Mouse (Mus musculus) granulocyte monocyte progenitor cell, adult 5-6 weeks (primary cell): ENCODE measurements at regions not wholly inside any gene's neighbourhood (a gene's known extent, or its start where the extent isn't known, plus 50 kb on each side); places are given as distances from the start of the nearest gene placed in this dataset.

Experiments used
- ATAC-seq: replicated peaks from 2 replicates; pipeline ENCODE4 v1.8.0; 2016; ENCODE audit warnings: mild to moderate bottlenecking, moderate TSS enrichment, inconsistent platforms; ENCODE audit not compliant: poor library complexity, severe bottlenecking

DNA sequence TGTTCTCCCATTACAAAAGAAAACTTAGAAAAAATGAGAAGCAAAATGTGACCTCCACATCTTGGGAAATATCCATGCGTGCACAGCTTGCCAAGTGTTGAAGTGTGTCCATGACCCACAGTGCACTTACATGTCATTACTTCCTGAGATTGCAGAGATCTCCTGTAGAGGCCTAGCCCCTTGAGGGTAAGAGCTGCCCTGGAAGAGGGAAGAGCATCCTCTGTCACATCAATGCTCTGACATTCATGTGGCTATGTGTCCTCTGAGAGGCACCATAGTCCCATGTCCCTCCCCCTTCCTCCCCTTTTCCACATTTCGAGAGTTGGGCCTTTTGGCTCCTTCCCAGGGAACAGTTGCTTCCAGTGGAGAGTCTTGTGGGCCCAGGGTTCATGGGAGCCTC lies 121.4 kb upstream of the Gas1 start:
- ATAC-seq, result no peak

DNA sequence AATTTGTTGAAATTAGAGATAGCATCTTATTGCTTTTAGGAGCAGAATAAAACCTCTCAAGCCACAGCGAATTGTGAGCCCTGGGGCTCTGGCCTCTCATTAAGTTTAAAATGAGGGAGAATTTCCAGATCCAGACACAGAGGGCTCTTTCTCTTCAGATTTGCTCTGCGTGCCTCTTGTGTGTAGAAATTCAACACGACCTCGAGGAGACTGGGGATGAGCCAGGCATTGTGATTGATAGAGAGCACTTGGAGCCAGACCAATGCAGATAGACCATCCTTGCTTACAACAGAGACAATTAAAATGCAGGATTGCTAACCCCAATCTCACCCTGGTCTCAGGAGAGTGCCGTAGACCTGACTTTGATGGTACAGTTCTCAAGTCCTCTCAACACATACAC lies 121.9 kb upstream of the Gas1 start:
- ATAC-seq, result no peak

DNA sequence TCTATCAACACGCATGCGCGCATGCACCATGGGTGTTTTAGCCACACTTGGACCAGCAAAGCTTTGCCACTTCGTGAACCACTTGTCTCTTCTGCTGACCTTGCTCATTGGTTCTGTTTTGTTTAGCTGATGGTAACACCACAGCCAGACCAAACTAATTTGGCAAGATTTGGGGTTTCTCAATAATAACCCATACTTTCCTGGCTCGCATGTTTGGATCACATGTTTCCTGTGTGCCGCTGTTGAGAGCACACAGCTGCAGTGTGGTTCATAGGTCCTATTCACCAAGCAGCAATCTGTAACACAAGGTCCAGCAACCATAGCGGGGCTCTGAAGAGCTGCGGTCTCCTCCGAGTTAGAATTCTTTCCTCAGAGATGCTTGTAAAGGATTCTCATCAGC lies 126.4 kb upstream of the Gas1 start:
- no peak for ATAC-seq

DNA sequence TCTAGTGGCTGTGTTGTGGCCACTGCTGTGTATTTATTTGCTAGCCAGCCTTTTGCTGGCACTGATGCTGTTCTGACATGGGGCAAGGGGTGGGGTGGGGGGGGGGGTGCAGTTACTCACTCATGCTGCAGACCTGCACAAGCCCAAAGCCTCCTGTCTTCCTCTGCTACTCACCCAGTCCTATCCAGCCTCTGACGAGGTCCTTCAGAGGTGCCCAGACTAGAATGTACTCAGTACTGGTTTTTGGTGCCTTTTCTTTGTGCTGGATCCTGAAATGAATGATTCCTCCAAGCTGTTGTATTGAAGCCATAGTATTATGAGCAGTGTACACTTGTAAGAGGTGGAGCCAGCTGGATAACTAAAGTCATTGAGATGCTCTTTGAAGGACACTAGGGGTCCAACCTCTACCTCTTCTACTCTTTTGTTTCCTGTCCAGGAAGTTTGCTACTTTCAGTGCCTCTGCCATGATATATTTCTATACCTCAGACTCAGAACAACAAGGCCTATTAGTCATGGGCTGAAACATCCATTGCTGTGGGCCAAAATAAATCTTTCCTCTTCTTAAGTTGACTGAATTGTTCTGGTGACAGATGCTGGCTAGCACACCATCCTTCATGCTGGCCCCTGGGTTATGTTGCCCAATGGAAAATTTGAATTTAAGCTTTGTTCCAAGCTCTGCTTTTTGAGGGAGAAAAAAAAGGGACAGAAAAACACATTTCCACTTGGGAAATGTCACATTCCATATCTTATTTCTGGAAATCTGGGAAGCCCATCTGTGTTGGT lies 128.1 kb upstream of the Gas1 start:
- no peak for ATAC-seq

DNA sequence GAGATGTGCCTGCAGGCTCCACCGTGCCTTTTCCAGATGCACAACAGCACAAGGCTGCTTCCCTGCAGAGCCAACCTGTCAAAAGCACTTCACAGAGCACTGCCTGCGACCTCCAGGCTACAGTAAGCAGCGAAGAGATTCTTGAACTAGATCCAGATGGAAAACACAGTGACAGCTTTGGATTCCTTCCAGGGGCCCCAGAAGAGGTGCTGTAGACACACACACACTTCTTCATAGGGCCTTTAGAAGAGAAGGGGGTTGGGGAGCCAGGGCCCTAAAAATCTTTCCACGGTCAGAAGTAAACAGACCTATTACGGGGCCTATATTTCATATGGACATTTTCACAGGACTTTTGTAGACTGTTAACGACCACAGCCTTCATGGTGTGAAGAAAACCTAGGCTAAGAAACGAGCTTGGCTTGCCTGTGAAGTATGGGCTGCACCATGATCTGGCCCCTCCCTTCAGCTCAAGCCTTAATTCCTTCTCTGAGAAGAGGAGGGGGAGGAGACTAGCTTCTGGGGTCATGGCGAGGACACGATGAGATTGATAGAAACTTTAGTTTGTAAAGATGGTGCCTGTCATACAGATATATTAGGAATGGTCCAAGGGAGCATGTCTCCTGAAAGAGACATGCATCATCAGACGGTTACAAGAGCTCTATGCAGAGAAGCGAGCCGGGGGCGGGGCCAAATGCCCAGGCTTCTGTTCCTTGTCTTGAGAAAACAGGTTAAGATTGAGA lies 131.1 kb upstream of the Gas1 start:
- no peak for ATAC-seq

DNA sequence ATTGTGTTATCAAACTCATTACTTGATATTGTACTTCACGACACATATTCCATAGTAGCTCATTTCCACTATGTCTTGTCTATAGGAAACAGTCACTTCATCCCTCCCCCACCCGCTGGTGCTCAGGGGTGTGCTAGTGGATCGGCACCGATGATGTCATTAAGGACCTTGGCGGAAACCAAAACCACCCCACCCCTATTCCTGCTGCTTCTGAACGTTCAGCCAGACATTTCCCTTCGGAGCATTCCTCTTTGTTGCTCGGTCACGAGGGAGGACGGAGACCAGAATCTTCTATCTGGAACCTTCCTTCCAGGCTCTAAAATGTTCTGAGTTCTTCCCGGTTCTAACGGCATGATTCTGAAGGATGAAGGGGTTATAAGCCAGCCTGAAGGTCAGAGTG lies 132.3 kb upstream of the Gas1 start:
- ATAC-seq, result no peak

DNA sequence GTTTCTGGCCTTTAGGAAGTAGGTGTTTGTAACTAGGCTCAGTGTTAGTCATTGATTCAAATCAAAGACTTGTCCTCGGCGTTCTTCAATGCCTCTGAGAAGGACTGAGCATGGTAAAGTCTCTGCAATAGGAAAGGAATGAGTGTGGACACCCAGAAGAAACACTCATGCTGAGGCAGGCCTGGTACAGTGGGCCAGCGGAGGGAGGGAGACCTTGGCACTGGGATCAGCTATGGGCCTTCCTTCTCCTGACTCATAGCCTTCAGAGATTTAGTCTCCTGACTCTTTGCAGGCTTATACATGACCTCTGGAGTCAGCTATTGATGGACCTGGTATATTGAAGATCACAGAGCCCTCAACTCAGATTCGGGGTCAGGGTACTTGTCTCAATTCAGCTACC lies 132.8 kb upstream of the Gas1 start:
- ATAC-seq, result no peak

DNA sequence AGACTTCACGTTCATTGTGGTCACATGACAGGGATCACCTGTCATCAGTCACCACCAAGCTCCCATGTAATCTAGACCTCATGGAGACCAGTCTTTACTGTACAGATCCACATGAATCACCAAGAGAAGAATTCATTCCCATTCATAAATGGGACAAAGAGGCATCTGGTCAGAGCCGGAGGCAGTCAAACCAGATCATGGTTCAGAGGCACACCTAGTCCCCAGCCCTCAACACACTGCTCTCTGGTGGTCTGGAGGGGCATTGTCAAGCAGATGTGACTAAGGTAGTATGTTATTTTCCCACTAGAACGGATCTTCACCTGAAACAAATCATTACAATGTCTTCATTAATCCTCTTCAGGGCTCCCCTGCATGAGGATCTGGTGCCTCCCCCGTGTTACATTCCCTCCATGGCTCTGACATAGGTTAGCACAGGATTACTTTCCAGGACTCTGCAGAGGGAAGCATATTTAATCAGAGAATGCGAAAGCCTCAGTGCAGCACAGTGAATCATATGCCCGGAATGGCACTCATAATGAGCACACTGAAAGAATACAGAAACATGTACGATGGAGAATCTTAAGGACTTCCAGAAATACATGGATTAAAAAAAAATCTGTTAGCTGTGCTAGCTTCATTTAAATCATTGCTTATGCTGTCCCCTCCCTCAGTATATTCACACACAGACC lies 135.4 kb upstream of the Gas1 start:
- no peak for ATAC-seq

DNA sequence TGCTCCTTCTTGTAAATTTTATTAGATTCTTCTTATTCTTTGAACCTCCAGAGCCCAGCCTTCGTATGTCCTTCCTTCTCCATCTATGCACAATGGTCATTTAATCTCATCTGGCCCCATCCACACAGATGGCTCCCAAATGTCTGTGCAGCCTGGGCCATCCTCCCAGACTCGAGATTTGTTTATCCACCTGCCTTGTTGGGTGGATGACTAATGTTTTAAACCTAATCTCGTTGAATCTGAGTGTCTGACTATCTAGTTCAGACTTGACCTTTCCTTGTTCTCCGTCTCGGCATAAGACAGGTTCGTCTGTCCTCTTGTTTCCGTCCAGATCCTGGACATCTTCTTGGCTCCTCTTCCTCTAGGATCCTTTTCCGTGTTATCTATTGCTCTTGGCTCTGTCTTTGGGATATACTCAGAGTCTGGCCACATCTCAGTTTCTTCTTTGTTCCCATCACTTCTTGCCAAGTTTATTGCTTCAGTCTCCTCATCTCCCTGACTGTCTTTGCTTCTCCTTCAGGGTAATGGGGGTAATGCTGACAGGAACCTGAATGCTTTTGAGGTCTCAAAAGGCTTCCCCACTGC lies 141.4 kb upstream of the Gas1 start:
- no peak for ATAC-seq

DNA sequence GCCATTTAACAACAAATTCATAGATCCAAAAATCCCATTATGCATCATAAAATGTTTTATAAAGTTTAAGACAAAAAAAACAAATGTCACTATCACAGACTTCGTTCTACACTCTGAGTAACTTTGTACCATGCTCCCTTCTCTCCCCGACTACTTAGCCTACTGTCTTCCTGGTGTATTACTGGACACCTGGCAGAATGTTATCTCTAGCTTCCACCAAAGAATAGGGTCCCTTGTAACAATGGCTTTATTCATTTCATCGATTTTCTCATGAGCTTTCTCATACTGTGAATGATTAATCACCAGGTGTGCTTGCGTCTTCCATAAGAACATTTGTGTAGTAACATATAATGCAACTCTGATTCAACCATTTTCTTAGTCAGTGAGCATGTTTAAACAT lies 142.1 kb upstream of the Gas1 start:
- ATAC-seq, result no peak

DNA sequence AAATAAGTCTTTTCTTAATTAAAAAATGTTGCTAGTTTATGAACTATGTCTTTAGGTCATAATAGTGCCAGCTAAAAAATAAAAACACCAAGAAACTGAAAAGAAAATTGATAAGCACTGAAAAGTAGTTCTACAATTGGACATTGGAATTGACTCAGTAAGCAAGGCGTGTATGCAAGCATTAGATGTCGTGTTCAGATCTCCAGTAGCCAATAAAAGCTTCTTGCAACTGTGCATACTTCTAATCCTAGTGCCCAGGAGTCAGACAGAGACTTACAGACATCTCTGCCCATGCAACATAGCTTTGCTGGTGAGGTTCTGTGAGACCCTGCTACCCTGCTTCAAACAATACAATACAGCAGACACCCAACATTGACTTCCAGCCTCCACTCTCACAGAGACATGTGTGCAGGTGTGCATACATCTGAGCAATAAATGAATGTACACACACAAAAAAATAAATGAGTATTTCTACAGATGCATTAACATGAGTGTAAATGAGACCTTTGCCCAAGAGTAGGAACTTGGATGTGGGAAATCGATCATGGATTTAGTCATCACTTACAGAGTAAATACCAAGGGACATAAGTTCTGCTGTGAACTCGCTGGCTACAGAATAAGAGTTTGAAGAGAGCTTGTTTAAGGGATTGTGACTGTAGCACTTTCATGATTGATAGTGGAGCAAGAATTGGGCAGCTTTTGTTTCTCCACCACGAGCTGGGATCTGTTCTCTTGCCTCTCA lies 142.9 kb upstream of the Gas1 start:
- no peak for ATAC-seq

DNA sequence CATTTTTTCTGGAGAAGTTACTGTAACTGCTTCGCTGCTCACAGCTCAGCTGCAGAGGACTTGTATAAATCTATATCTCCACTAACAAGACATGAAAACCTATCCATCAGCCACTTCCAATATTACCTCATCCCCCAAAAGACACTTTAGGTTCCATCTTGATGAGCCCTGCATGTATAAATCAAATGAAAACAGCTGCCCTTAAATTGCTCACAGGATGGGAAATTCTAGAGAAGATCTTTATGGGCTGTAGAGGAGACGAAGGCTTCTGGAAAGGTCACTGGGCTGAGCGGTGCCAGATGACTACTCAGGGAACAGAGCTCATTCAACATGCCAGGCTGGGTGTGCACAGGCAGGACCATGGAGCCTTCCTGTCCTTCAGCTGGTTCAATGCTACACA lies 145.4 kb upstream of the Gas1 start:
- ATAC-seq, result no peak

DNA sequence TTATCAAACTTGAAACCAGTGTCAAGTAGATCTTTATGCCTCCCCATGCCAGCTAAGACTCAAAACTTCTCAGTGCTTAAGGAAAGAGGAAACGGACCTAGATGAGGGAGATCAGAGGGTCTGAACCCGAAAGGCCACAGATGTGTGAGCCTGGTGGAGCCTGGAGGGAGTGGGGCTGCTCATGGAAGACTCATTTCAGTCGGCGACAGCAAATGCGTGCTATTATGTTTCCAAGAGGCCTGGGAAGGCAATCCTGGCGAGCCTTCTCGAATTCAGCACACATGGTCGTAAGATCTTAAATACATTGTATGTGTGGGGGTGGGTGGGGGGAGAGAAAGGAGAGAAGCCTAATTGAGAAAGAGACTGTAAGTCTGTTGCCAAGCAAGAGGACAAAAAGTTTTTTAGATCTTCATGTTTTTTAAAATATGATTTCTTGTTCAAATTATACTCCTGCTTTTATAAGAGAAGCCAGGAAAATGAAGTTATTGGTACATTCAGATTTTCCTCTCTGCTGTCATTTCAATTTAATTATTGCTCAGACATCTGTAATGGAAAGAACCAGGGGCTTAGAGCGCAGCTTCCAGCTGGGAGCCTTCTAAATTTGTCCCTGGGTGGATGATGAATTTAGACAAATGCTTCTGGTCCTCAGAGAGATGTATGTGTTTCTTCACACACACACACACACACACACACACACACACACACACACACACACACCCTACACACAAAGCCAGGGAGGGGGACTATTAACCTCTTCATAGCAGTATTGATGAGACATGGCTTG lies 153.5 kb upstream of the Gas1 start:
- ATAC-seq, result no peak

DNA sequence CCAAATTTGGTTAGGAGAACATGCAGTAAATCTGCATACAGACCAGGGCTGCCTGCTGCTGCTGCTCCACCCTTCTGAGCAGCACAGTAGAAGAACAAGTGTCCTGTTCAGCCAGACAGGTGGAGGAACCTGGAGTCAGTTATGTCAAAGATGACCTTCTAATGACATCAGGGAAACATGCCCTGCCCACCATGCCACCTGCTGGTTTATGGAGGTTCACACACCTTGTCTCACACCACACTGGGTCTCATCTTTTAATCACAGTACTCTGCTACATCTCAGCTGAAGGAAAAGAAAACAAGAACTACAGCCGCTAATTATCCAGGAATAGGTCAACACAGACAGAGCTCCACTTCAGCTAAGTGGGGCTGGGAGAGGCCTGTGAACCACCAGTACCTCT lies 159.0 kb upstream of the Gas1 start:
- ATAC-seq, result no peak

DNA sequence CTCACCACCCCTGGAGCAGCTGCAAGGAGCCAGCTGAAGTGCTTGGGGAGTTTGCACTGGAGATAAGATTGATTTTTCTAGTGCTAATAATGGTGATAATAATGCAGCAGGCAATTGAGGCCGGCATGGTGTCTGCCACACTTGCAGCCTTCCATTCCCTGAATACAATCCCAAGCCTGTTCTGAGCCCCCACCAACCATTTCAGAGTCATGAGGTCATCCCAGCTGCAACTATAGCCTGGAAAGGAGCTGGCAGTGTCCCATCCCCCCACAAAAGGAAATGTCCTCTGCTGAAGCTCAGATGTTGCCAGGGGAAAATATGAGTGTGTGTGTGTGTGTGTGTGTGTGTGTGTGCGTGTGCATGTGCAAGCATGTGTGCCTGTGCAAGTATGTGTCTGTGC lies 160.2 kb upstream of the Gas1 start:
- ATAC-seq, result no peak

DNA sequence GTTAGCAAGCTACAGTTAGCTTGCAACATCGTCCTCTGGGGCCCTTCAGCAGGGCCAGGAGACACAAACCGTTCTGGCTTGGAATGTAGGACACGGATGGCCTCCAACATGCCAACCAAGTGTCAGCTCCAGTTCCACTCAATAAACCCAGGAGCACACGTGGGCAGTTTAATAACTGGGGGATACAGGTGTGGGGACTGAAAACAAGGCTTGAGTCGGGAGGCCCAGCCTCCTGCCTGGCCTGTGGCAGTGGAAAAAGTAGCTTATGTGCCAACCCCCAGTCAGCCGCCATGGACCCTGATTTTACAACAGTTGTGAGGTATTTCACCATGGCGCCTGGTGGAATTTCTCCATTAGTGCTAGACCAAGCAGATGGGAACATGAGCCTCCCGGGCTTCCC lies 160.9 kb upstream of the Gas1 start:
- no peak for ATAC-seq

DNA sequence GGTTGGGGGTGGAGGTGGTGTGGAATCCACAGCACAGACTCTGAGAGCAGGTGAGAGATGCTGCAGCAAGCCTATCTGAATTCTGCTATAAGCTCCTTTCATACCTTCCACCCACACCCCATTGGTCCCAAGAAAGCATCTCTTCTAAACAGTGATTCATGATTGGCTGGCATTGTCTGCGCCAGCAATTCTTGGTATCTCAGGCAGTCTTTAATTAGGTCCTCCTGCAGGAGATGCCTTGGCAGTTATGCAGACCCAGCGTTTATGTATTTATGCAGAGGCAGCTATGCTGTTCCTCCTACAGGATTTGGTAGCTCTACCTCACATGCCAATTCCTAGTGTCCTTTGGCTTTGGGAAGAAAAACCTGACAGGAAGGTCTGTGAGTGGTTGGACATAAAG lies 162.9 kb upstream of the Gas1 start:
- ATAC-seq, result no peak

DNA sequence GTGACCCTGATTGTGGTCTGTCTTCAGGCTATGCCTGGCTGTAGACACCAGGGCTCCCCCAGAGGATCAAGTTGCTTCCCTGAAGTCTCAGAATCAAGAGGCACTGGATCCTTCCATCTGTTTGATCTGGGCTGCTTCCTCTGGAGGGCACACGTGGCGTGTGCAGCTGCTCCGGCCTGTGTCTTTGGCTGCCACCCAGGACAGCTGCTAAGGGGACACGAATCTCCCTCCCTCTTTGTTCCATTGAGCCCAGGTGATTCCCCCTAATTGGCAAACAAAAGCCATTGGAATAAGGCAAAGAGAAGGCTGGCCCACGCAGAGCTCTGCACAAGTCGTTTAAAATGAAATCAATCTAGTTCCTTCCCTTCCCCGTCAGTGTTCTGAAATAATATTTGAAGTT lies 170.7 kb upstream of the Gas1 start:
- no peak for ATAC-seq

DNA sequence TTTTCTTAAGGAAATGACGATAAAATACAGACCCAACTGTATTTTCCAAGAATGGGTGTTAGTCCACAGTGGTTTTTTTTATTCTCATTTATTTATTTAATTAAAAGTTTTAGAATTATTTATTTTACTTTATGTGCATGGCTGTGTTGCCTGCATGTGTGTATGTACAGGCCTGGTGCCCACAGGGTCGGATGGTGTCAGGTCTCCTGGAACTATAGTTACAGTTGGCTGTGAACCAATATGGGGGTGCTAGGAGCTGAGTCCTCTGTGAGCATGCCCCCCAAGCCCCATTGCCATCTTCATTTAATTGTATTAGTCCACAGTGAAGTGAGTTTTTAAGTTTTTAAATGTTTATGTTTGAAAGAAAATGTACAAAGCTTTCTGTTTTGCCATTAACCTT lies 171.3 kb upstream of the Gas1 start:
- ATAC-seq, result no peak
